ENCODE assay signal across 10 mouse cellular contexts in the genomic region with DNA sequence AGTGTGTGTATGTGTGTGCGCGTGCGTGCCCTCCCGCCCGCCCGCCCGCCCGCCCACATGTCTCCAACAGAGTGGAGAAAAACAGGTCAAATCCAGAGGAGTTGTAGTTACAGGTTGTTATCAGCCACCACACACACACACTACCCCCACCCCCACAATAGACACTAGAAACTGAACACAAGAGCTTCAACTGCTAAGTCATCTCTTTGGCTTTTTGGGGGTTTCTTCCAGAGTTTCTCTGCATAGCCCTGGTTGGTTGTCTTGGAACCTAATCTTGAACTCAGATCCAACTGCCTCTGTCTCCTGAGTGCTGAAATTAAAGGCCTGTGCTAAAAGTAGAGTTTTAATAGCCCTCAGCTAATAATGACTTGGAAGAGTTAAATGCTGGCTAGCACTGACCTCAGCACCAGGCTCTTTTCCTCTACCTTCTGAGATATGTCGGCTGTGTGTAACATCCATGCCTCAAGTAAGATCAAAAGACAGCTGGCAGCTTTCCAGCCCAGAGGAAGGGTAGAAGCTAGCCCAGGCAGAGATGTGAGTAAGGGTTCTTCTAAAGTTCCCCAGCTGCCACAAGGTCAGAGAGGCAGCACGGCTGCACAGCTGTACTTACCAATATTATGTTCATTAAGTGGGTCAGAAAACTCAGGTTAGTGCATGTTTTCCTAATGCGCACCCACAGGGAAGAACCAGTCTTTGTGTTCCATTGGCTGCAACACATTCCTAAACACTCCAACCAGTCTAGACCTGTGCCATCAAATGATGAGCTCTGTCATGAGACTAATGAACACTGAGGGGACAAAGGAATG. TPM values are rescaled to one million over a fixed set of nuclear protein-coding genes. Genes with fewer than 3 reads are reported as not detected.
DNase-seq lines count a peak whose midpoint lies in the region; ATAC-seq and TF ChIP-seq lines count a peak whose summit lies in the region.
"Had no signal": no experiment of that assay in that cellular context is flagged by ENCODE, and none has a peak within 500 bp of the region (broad histone marks: within the 10 kb centered on the region; RNA-seq: fewer than 3 reads in every experiment).

No protein-coding gene starts in this region.

- no peaks in the 10 kb centered on the region for H3K27me3 ChIP-seq in lung, embryonic 14.5 days (ENCODE audit: insufficient read depth, low read length)
- H3K27me3 ChIP-seq in kidney, embryonic 16.5 days (ENCODE audit: insufficient read depth, low read length), result no peaks in the 10 kb centered on the region
- H3K27me3 ChIP-seq in stomach, embryonic 15.5 days (replicated peaks), result no peaks in the 10 kb centered on the region
- H3K27me3 ChIP-seq: neural tube, embryonic 13.5 days had no signal

- peak; percentile 59 for DNase-seq in lung, embryonic 14.5 days
- DNase-seq in lung, postnatal 25 days (ENCODE audit: low spot score), result no peak
- DNase-seq in adrenal gland, postnatal 36 days, result peak; percentile 60 to 77
- no peak for DNase-seq in right cerebral cortex, postnatal 14 days
- DNase-seq in frontal cortex, postnatal 14 days (ENCODE audit: low spot score in 2 of 2), result no peak
- DNase-seq in right cerebral cortex, postnatal 4 days, result no peak

- no peak overlapping the region for H3K4me3 ChIP-seq in lung, embryonic 14.5 days (ENCODE audit: low read depth, low read length)
- H3K4me3 ChIP-seq in kidney, embryonic 16.5 days (ENCODE audit: low read length), result no peak overlapping the region
- no peak overlapping the region for H3K4me3 ChIP-seq in stomach, embryonic 15.5 days (replicated peaks)
- H3K4me3 ChIP-seq: neural tube, embryonic 13.5 days had no signal

- TF ChIP-seq CTCF in lung, embryonic 14.5 days (IDR thresholded peaks at IDR 0.05; ENCODE audit: low read depth), result no peak

- no peak overlapping the region for H3K4me2 ChIP-seq in lung, embryonic 14.5 days
- H3K4me2 ChIP-seq in kidney, embryonic 16.5 days (replicated peaks; ENCODE audit: low read depth, low read length), result no peak overlapping the region
- no peak overlapping the region for H3K4me2 ChIP-seq in stomach, embryonic 15.5 days
- H3K4me2 ChIP-seq: neural tube, embryonic 13.5 days had no signal

- peak overlapping the region; percentile 61 for H3K27ac ChIP-seq in lung, embryonic 14.5 days (ENCODE audit: low read depth)
- peak overlapping the region; percentile 30 for H3K27ac ChIP-seq in kidney, embryonic 16.5 days (ENCODE audit: low read length)
- peak overlapping the region; percentile 70 for H3K27ac ChIP-seq in stomach, embryonic 15.5 days
- H3K27ac ChIP-seq: neural tube, embryonic 13.5 days had no signal

- H3K4me1 ChIP-seq in lung, embryonic 14.5 days (ENCODE audit: insufficient read depth), result peaks cover 2% of the 10 kb centered on the region; the same call in 1 of the 2 replicates
- peaks cover 37% of the 10 kb centered on the region for H3K4me1 ChIP-seq in kidney, embryonic 16.5 days (ENCODE audit: insufficient read depth, low read length)
- H3K4me1 ChIP-seq in stomach, embryonic 15.5 days, result peaks cover 19% of the 10 kb centered on the region

- H3K36me3 ChIP-seq in lung, embryonic 14.5 days (ENCODE audit: insufficient read depth), result peaks cover 14% of the 10 kb centered on the region; the same call in 1 of the 2 replicates
- H3K36me3 ChIP-seq in kidney, embryonic 16.5 days (ENCODE audit: insufficient read depth, low read length), result peaks cover 12% of the 10 kb centered on the region
- 0 out of 2 replicates have a peak, but pooled peaks cover 6% of the 10 kb centered on the region for H3K36me3 ChIP-seq in stomach, embryonic 15.5 days

- 79% methylated on average over 11 of the region's 11 CpGs for WGBS in lung, embryonic 14.5 days
- 81% methylated on average over 11 of the region's 11 CpGs for WGBS in kidney, embryonic 16.5 days
- WGBS in stomach, embryonic 15.5 days, result 67% methylated on average over 11 of the region's 11 CpGs

- no peaks in the 10 kb centered on the region for H3K9me3 ChIP-seq in lung, embryonic 14.5 days (ENCODE audit: low read depth, low read length)
- no peaks in the 10 kb centered on the region for H3K9me3 ChIP-seq in kidney, embryonic 16.5 days (ENCODE audit: low read length)
- H3K9me3 ChIP-seq in stomach, embryonic 15.5 days, result no peaks in the 10 kb centered on the region
- H3K9me3 ChIP-seq: neural tube, embryonic 13.5 days had no signal

- no peak for ATAC-seq in lung, embryonic 14.5 days (ENCODE audit: insufficient read depth)
- no peak for ATAC-seq in kidney, embryonic 16.5 days (ENCODE audit: low FRiP score, low TSS enrichment)
- ATAC-seq in stomach, embryonic 15.5 days (ENCODE audit: insufficient read depth, low FRiP score, low read depth), result peak; percentile 59; the same call in 1 of the 2 replicates

- no peak overlapping the region for H3K9ac ChIP-seq in lung, embryonic 14.5 days
- no peak overlapping the region for H3K9ac ChIP-seq in kidney, embryonic 16.5 days (replicated peaks; ENCODE audit: low read length)
- H3K9ac ChIP-seq in stomach, embryonic 15.5 days, result no peak overlapping the region
- H3K9ac ChIP-seq: neural tube, embryonic 13.5 days had no signal

RNA-seq across cellular contexts. Expression of a gene that starts 26.8 kb away (rescaled TPM):
- polyA plus RNA-seq in lung, embryonic 14.5 days (2014; fragmentation: Nextera tagmentation; extraction: Ambion mirVana), result 36.4 and 36.5 TPM in 2 replicates
- not detected for total RNA-seq in adrenal gland, postnatal 36 days (2021)
- 28.2 and 34.7 TPM in 2 replicates for polyA plus RNA-seq in kidney, embryonic 16.5 days (2015; fragmentation: Nextera tagmentation; extraction: Ambion mirVana)
- 27.1 and 31.2 TPM in 2 replicates for polyA plus RNA-seq in stomach, embryonic 15.5 days (2015; fragmentation: Nextera tagmentation; extraction: Ambion mirVana)
- total RNA-seq: hematopoietic stem cell, adult 5-6 weeks had no signal

RNA-seq across cellular contexts. Expression of a gene that starts 47.8 kb away (rescaled TPM):
- 43.8 and 46.9 TPM in 2 replicates for polyA plus RNA-seq in lung, embryonic 14.5 days (2014; fragmentation: Nextera tagmentation; extraction: Ambion mirVana)
- 100 to 1,000 TPM; 156 to 220 TPM for total RNA-seq in adrenal gland, postnatal 36 days (2021)
- polyA plus RNA-seq in kidney, embryonic 16.5 days (2015; fragmentation: Nextera tagmentation; extraction: Ambion mirVana), result 98.1 and 106 TPM in 2 replicates
- polyA plus RNA-seq in stomach, embryonic 15.5 days (2015; fragmentation: Nextera tagmentation; extraction: Ambion mirVana), result 64.1 and 71.1 TPM in 2 replicates

Comparison
In these comparisons a context has a peak if more than half of its experiments do, and no peak if none do; other contexts are left out.
1. DNase-seq: peak in lung, embryonic 14.5 days (single experiment) and adrenal gland, postnatal 36 days (2 of 2); none in lung, postnatal 25 days (single experiment), right cerebral cortex, postnatal 14 days (single experiment), frontal cortex, postnatal 14 days (0 of 2) and right cerebral cortex, postnatal 4 days (single experiment).
2. Peak in every context shown above with its lines, with median percentiles within 50 percentile points of each other: H3K27ac ChIP-seq.